8 mouse cellular contexts compared by ENCODE assay signal in the genomic region with DNA sequence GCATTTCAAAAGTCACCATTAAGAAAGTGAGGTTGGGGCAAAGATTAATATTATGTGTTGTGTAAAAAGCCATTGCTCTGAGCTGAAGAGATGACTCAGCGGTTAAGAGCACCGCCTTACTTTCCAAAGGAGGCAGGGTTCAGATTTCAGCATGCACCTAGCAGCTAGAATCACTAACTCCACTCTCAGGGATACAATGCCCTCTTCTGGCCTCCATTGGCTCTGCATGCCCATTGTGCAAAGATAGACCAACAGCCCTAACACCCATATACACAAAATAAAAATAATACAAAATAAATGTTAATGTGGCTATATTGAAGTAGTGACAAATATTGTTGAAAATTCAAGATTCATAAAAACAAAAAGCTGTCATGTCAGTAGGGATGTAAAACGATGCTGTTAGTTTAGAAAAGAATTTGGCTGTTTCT. TPM values are rescaled to one million over a fixed set of nuclear protein-coding genes. Genes with fewer than 3 reads are reported as not detected.
A peak's percentile ranks its signal among the peaks of the same experiment; 100 is the strongest.
DNase-seq lines count a peak whose midpoint lies in the region.

No protein-coding gene starts in this region.

- DNase-seq in CD8-positive naive resting alpha-beta T cell, adult 2 months (ENCODE audit: low read depth in 2 of 2, low spot score in 2 of 2) = peak; percentile 72 to 87
- peak; percentile 91 for DNase-seq in ZHBTc4 (ENCODE audit: low read depth, low spot score)
- peak; percentile 38 to 61 for DNase-seq in cerebellum, postnatal 4 days (ENCODE audit: low spot score in 2 of 2)
- peak; percentile 82 for DNase-seq in heart, adult 8-10 months (ENCODE audit: low spot score)
- peak; percentile 45 to 84 for DNase-seq in layer of hippocampus, adult 18-20 months (ENCODE audit: low spot score in 2 of 2)
- peak; percentile 87 for DNase-seq in lung, postnatal 10 days
- DNase-seq in right cerebral cortex, postnatal 25 days = peak; percentile 39
- peak; percentile 72 for DNase-seq in urinary bladder, postnatal 25 days (ENCODE audit: low spot score)

RNA-seq across cellular contexts. Expression of a gene that starts 1.4 kb away (rescaled TPM):
- 10 to 100 TPM; 33.8 to 42.1 (median 35.3) TPM for total RNA-seq in heart, adult 8-10 months (2022)
- 10 to 100 TPM; 67.0 to 73.5 TPM for total RNA-seq in layer of hippocampus, adult 18-20 months (2021)

RNA-seq across cellular contexts. Expression of a gene that starts 13.4 kb away (rescaled TPM):
- 1 to 10 TPM in 2 of 4 experiments, under 1 TPM in 2; 0.34 to 1.2 (median 0.75) TPM for total RNA-seq in heart, adult 8-10 months (2022)
- not detected for total RNA-seq in layer of hippocampus, adult 18-20 months (2021)

RNA-seq across cellular contexts. Expression of a gene that starts 14.8 kb away (rescaled TPM):
- total RNA-seq in heart, adult 8-10 months (2022) = not detected
- not detected for total RNA-seq in layer of hippocampus, adult 18-20 months (2021)

RNA-seq across cellular contexts. Expression of a gene that starts 42.6 kb away (rescaled TPM):
- 1 to 10 TPM in 2 of 4 experiments, not detected in 2; 1.3 to 1.5 TPM for total RNA-seq in heart, adult 8-10 months (2022)
- total RNA-seq in layer of hippocampus, adult 18-20 months (2021) = not detected

RNA-seq across cellular contexts. Expression of a gene that starts 46.3 kb away (rescaled TPM):
- total RNA-seq in heart, adult 8-10 months (2022) = 1,000 to 10,000 TPM; 1,427 to 1,918 (median 1,690) TPM
- 100 to 1,000 TPM; 334 to 337 TPM for total RNA-seq in layer of hippocampus, adult 18-20 months (2021)

Comparison
In these comparisons a context has a peak if more than half of its experiments do, and no peak if none do; other contexts are left out.
1. Peak in every context shown above with its lines: DNase-seq.
2. DNase-seq: peak in every context shown above with its lines; median percentile 91 in ZHBTc4; 87 in lung, postnatal 10 days; 82 in heart, adult 8-10 months; 80 in CD8-positive naive resting alpha-beta T cell, adult 2 months; 72 in urinary bladder, postnatal 25 days; 64 in layer of hippocampus, adult 18-20 months; 50 in cerebellum, postnatal 4 days; 39 in right cerebral cortex, postnatal 25 days.